Mouse (Mus musculus) heart, adult 2 months (tissue): ENCODE measurements around the gene Cfap299.

Experiments used
- CTCF ChIP-seq: fragments of 200-600 bp; IDR thresholded peaks from 2 replicates; pipeline ENCODE4 v1.8.1; 2022; ENCODE audit warnings: antibody characterized with exemption, mild to moderate bottlenecking, moderate library complexity
- EP300 ChIP-seq: fragments of 200-500 bp; IDR thresholded peaks from 2 replicates; pipeline ENCODE4 v1.6.1; 2011; ENCODE audit warnings: low read depth, low read length, control low read depth; ENCODE audit not compliant: insufficient read depth

DNA sequence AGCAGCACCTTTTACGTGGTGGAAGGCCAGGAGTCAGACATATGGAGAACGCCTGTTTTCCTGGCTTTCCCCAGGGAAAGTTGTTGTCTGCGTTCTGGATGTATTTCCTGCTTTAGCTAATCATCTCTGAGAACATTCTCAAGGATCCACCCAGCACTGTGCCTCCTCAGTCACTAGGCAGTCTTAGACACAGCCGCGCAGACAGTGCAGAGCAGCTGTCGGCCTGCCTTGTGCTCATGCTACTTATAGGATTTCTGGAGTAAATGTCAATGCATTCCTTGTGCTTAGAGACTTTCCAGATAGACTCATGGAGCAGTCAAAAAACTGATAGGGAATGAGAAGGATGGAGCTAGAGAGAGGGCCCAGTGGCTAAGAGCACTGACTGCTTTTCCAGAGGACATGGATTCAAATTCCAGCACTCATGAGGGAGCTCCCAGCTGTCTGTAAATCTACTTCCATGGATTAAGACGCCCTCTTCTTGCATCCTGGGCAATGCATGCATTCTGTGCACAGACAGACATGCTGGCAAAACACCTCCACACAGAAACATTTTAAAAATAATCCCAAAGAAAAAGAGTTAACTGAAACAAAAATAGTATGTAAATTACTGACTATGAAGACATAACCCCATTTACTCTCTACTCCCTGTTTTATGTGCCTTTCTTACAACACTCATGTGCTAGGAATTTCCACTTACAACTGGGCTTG lies 193.3 kb downstream of the Cfap299 start:
- TF ChIP-seq CTCF (no peak), EP300 (no peak)
